Mouse (Mus musculus) adrenal gland, adult (tissue): ENCODE data around the gene Cnpy1.

Experiments
- DNase-seq, 2 experiments: peaks; one replicate each; pipeline ENCODE4 v3.0.0; 2022 to 2023; ENCODE audit warnings: low spot score in 1 of 2; ENCODE audit not compliant: inconsistent age in 2 of 2

The Cnpy1 gene

GRCm38 (mm10) chr5:28192099-28192454 lies 53.5 kb downstream of the Cnpy1 start:
- DNase-seq: no peak

- DNase-seq: no peak
Observed at GRCm38 (mm10) chr5:28191201-28192098, 54.2 kb downstream of the Cnpy1 start.

- no peak for DNase-seq
Observed at GRCm38 (mm10) chr5:28179237-28179790, 66.3 kb downstream of the Cnpy1 start.

- DNase-seq: no peak
Observed at GRCm38 (mm10) chr5:28178322-28178721, 67.3 kb downstream of the Cnpy1 start.

GRCm38 (mm10) chr5:28176585-28176984 lies 69.0 kb downstream of the Cnpy1 start:
- DNase-seq: no peak

GRCm38 (mm10) chr5:28176023-28176422 lies 69.6 kb downstream of the Cnpy1 start:
- no peak for DNase-seq

- DNase-seq: no peak
Observed at GRCm38 (mm10) chr5:28175570-28175919, 70.1 kb downstream of the Cnpy1 start.

- DNase-seq: no peak
Observed at GRCm38 (mm10) chr5:28174876-28175569, 70.6 kb downstream of the Cnpy1 start.

- DNase-seq: no peak
Observed at GRCm38 (mm10) chr5:28174086-28174485, 71.5 kb downstream of the Cnpy1 start.

- DNase-seq: no peak
Observed at GRCm38 (mm10) chr5:28173674-28174073, 71.9 kb downstream of the Cnpy1 start.

- no peak for DNase-seq
Observed at GRCm38 (mm10) chr5:28172921-28173670, 72.5 kb downstream of the Cnpy1 start.

GRCm38 (mm10) chr5:28172261-28172920 lies 73.2 kb downstream of the Cnpy1 start:
- no peak for DNase-seq

GRCm38 (mm10) chr5:28171667-28172066 lies 73.9 kb downstream of the Cnpy1 start:
- DNase-seq: no peak

- no peak for DNase-seq
Observed at GRCm38 (mm10) chr5:28170892-28171291, 74.7 kb downstream of the Cnpy1 start.

- peak in 1 of 2 experiments; percentile 25 for DNase-seq
Observed at GRCm38 (mm10) chr5:28170081-28170480, 75.5 kb downstream of the Cnpy1 start.

- DNase-seq: no peak
Observed at GRCm38 (mm10) chr5:28169166-28169801, 76.3 kb downstream of the Cnpy1 start.

- DNase-seq: peak in 1 of 2 experiments; percentile 71
Observed at GRCm38 (mm10) chr5:28168253-28169165, 77.1 kb downstream of the Cnpy1 start.

- peak in 1 of 2 experiments; percentile 57 for DNase-seq
Observed at GRCm38 (mm10) chr5:28167611-28168252, 77.9 kb downstream of the Cnpy1 start.
